Mouse (Mus musculus): ENCODE data around the gene Clec4g.
A peak's percentile ranks its signal among the peaks of the same experiment; 100 is the strongest.

The Clec4g gene

DNA sequence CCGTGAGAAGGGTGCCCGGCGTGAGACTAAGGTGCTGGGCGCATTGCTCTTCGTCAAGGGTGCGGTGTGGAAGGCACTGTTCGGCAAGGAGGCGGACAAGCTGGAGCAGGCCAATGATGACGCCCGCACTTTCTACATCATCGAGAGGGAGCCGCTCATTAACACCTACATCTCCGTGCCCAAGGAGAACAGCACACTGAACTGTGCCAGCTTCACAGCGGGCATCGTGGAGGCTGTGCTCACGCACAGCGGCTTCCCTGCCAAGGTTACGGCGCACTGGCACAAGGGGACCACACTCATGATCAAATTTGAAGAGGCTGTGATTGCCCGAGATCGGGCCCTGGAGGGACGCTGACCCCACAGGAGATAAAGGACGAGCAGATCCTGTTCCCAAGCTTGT is 41.2 kb downstream of the Clec4g start:
- DNase-seq (ENCODE audit: low spot score in 2 of 2), result no peak

DNA sequence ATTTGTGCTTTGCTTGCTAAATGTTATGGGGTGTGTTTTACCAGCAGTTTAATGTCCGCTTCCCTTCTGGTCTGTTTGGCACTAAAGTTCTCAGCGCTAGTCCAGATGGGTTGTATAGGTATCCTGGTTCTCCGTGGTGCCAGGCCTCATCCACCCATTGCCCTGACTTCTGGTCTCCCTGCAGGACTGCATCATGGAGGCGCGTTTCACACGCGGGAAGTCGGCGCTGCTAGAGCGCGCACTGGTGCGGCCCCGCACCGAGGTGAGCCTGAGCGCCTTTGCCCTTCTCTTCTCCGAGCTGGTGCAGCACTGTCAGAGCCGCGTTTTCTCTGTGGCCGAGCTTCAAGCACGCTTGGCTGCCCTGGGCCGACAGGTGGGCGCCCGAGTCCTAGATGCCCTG is 41.6 kb downstream of the Clec4g start:
- DNase-seq (ENCODE audit: low spot score in 2 of 2), result no peak

DNA sequence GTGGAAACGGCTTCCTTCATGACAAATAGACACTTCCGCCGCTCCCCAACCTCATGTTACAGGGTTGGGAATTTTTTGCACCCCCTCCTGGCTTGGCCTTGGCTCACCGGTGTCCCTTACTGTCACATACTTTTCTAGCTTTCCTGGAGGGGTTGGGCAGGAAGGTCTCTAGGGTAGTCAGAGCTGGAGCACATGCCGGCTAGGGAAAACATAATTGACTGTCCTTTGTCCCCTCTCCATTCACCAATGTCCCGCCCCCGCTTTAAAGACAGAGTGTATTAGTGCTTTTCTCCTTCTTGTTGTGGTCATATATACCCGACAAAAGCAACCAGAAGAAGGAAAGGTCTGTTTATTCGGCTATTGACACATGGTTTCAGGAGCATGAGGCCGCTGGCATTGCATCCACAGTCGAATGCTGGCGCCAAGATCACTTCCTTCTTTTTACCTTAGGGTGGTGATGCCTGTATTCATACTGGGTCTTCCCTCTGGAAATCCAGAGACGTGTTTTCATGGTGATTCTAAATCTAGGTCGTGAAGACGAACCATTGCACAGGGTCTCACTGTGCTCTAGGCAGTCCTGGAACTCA is 43.4 kb downstream of the Clec4g start:
- DNase-seq (ENCODE audit: low spot score in 2 of 2), result peak in 1 of 2 experiments; percentile 16

DNA sequence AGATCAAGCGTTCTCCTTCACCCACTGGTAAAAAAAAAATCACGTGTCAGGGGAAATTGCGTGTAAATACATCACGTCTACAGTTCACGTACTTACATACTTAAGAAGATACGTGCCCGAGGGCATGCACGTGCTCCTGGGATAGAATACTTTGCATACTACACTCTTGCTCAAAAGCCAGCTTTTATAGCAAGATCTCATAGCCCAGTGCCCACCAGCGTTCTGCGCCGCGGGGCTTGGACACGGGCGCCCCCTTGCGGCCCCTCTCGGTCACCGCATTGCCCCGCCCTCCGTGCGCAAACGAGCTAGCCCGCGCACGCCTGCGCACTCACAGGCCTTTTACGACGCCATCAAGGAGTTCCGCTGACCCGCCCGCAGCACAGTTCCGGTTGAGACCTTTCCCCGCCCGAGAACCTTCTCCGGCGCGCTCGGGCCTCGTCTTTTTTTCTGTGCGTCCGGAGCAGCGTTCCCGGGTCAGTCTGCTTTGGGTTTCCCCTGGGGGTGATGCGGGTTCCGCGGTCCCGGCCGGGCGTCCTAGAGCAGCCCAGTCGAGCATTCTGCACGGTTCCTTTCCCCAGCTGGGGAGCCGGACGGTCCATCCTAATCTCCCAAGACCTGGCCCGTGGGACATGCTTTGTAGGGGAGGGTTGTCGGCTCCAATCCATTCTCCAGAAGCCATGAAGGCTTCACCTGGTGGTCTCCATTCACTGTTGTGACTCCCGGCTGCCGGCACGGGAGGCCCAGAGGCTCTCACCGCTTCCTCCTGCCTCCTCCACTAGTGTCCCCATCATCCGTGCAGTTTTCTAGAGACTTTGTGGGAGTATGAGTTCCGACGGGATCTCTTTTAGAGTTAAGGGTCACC is 44.1 kb downstream of the Clec4g start, which contains the start of gene Trappc5:
TSS of gene Trappc5 (plus strand) at position 169 of the 862 bp plus-strand sequence.
- peak; percentile 94 to 96 for DNase-seq (ENCODE audit: low spot score in 2 of 2)

DNA sequence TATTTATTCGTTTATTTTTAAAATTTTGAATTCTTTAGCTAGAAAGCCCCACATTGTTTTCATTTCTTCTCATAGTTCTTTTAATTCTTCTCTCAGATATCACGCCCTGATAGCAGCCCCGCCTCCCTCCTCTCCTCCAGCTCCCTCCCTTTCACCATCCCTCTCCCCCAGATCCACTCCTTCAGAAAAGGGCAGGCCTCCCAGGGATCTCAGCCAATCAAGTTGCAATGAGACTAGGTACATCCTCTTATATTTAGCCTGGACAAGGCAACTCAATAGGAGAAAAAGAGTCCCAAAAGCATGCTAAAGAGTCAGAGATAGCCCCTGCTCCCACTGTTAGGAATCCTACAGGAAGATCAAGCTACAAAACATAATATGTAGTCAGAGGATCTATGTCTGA is 45.8 kb downstream of the Clec4g start:
- no peak for DNase-seq (ENCODE audit: low spot score in 2 of 2)

DNA sequence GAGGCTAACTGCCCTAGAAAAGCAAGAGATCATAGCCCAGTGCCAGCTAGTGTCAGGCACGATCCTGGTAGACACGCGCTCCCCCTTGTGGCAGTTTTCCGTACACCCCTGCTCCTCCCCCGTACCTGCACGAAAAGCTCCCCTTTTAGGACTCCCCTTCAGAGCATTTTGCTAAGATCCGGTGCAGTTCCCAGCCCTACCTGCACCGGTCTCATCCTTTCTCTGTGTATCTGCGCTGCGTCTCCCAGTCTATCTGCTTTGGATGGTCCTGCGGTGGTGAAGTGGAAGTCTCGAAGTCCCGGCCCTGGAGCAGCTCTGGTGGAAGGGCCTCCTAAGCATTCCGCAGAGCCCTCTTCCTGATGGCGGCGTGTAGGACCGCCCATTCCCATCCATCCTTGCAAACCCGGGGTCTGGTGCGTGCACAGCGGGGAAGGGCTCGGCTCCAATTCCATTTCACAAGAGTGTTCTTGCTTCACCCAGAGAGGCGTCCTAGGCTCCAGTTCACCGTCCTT is 48.4 kb downstream of the Clec4g start, which contains the start of gene Fcor:
TSS of gene Fcor (minus strand) at position 383 of the 512 bp plus-strand sequence.
- peak; percentile 92 to 93 for DNase-seq (ENCODE audit: low spot score in 2 of 2)

DNA sequence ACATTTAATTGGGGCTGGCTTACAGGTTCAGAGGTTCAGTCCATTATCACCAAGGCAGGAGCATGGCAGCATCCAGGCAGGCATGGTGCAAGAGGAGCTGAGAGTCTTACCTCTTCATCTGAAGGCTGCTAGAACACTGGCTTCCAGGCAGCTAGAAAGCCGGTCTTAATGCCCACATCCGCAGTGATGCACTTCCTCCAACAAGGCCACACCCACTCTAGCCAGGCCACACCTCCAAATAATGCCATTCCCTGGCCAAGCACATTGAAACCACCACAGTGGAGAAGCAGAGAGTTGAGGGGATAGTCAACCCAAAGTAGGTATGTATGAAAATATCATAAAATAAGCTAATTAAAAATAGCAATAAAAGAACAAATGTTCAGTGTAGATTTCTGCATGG is 50.1 kb downstream of the Clec4g start:
- no peak for DNase-seq (ENCODE audit: low spot score in 2 of 2)

DNA sequence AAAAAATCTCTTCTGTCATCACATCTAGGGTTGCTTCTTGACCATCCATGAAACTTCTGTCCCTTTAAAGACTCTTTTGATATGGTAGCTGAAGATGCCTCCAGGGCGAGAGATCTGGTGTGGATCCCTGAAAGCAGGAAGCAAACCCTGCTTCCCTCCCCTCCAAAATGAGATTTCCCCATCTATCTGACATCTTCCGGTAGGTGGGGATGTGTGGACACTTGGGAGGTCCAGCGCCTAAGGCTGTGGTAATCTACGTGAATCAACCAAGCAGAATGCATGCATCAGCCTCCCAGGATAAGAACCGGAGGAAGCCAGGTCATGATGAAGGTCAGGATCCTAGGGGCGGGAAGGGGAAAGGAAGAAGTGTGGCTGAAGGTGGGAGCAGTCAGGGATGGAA is 54.9 kb downstream of the Clec4g start, which contains the start of gene Mcemp1:
TSS of gene Mcemp1 (plus strand) at position 248 of the 400 bp plus-strand sequence.
- DNase-seq (ENCODE audit: low spot score in 2 of 2), result no peak

DNA sequence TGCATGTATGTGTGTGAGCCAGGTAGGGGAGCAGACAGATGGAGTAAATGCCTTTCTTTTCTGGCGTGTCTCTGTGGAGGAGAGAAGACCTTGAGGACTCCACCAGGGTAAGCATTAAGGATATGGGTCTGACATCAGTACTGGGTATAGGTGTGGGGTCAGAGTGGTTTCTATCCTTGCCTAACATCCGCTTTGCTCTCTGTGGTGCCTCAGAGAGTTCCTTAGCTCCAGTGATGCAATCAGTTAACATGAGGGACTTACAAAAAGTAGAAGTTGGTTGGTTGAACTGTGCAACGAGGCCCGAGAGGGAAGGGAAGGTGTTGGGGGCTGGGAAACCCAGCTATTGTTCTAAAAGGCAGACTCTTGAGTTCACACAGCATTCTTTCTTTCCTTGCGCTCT is 56.0 kb downstream of the Clec4g start:
- no peak for DNase-seq (ENCODE audit: low spot score in 2 of 2)

DNA sequence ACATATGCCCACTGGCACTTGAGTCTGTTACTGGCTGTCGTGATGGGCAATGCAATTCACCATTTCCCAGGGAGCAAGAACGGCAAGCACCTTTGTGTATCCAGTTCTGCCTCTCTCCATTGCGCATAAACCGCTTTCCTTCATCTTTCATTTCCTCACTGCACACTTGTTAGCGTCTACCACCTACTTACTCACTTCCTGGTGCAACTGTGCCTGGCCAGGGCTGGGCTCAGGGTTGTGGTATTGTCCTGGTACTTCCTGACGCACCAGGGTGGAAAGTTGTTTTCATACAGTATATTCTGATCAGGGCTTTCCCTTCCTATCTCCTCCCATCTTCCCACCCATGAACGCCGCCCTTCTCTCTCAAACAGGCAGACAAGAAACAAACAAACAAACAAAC is 59.6 kb downstream of the Clec4g start:
- DNase-seq (ENCODE audit: low spot score in 2 of 2), result no peak

Measured in right cerebral cortex, adult 2 months (tissue).